Mouse (Mus musculus) heart, embryonic 11.5 days (tissue): ENCODE data around the gene Cops9. TPM values are rescaled to one million over a fixed set of nuclear protein-coding genes. Genes with fewer than 3 reads are reported as not detected.

ENCODE experiments used
- ATAC-seq: fragments of 200-750 bp; cut with Nextera tagmentation; replicated peaks from 2 replicates; pipeline ENCODE4 v1.8.0; 2017; ENCODE audit warnings: moderate library complexity; ENCODE audit not compliant: insufficient number of reproducible peaks, low FRiP score, low TSS enrichment
- H3K27ac ChIP-seq: fragments of 300-500 bp; sonication (generic); 2 replicates; pipeline ENCODE4 v1.5.1; 2014; ENCODE audit warnings: mild to moderate bottlenecking, low read depth, low read length
- H3K27me3 ChIP-seq: fragments of 300-500 bp; sonication (generic); 2 replicates; pipeline ENCODE4 v1.6.1; 2014; ENCODE audit warnings: mild to moderate bottlenecking, low read length, mixed read lengths; ENCODE audit not compliant: control insufficient read depth, insufficient read depth
- H3K36me3 ChIP-seq: fragments of 300-500 bp; sonication (generic); 2 replicates; pipeline ENCODE4 v1.6.1; 2014; ENCODE audit warnings: mild to moderate bottlenecking, low read length, moderate library complexity, mixed read lengths; ENCODE audit not compliant: control insufficient read depth, insufficient read depth
- H3K4me1 ChIP-seq: fragments of 300-500 bp; sonication (generic); 2 replicates; pipeline ENCODE4 v1.6.1; 2014; ENCODE audit warnings: low read length; ENCODE audit not compliant: control insufficient read depth, insufficient read depth
- H3K4me2 ChIP-seq: fragments of 300-500 bp; sonication (generic); 2 replicates; pipeline ENCODE4 v1.6.1; 2014; ENCODE audit warnings: mild to moderate bottlenecking, moderate library complexity
- H3K4me3 ChIP-seq: fragments of 300-500 bp; sonication (generic); 2 replicates; pipeline ENCODE4 v1.5.1; 2014; ENCODE audit warnings: low read depth, low read length
- H3K9ac ChIP-seq: fragments of 300-500 bp; sonication (generic); 2 replicates; pipeline ENCODE4 v1.6.1; 2014; ENCODE audit warnings: mild to moderate bottlenecking, low read depth, low read length, moderate library complexity
- H3K9me3 ChIP-seq: fragments of 300-500 bp; sonication (generic); replicated peaks from 2 replicates; pipeline ENCODE4 v1.6.1; 2016; ENCODE audit warnings: low read length; ENCODE audit not compliant: control insufficient read depth
- WGBS: fragments of 180-500 bp; shearing (Covaris S2); extraction: QIAGEN DNeasy Blood & Tissue Kit; methylation state at CpG from one replicate; pipeline ENCODE4 v1.1.7; 2014; ENCODE audit not compliant: insufficient replicate concordance; 5-methylcytosine and 5-hydroxymethylcytosine counted together
- polyA plus RNA-seq: library from polyadenylated mRNA; unstranded; fragments of >200 nt; fragmentation: Nextera tagmentation; extraction: Ambion mirVana; gene quantifications from 2 replicates; pipeline ENCODE4 v1.2.1, GENCODE M21; 2014

The Cops9 gene
- 382 and 405 TPM in 2 replicates for polyA plus RNA-seq

GRCm38 (mm10) chr1:92641514-92642272 lies at the start of gene Cops9:
Gene Cops9 (minus strand): TSS chr1:92641985.
- no peaks in the 10 kb centered on the region for H3K9me3 ChIP-seq
- peaks cover 16% of the 10 kb centered on the region for H3K4me1 ChIP-seq
- ATAC-seq = peak; percentile 87
- 1% methylated on average over 50 of the region's 50 CpGs for WGBS
- peak within 1 kb of the TSS; percentile 41; the same call in 1 of the 2 replicates for H3K27ac ChIP-seq
- H3K4me3 ChIP-seq = peak within 1 kb of the TSS; percentile 87
- peaks cover under 1% of the 10 kb centered on the region for H3K36me3 ChIP-seq
- H3K27me3 ChIP-seq = peaks cover 11% of the 10 kb centered on the region
- peak within 1 kb of the TSS; percentile 98 for H3K4me2 ChIP-seq
- peak within 1 kb of the TSS; percentile 94 for H3K9ac ChIP-seq

- no peak overlapping the region for H3K9ac ChIP-seq
- 86% methylated on average over 3 of the region's 3 CpGs for WGBS
- no peaks in the 10 kb centered on the region for H3K36me3 ChIP-seq
- no peak overlapping the region for H3K27ac ChIP-seq
- no peak for ATAC-seq
- no peak overlapping the region for H3K4me3 ChIP-seq
- peaks cover 18% of the 10 kb centered on the region for H3K27me3 ChIP-seq
- no peaks in the 10 kb centered on the region for H3K4me1 ChIP-seq
- no peak overlapping the region for H3K4me2 ChIP-seq
- no peaks in the 10 kb centered on the region for H3K9me3 ChIP-seq
Measured at GRCm38 (mm10) chr1:92691166-92691844, 49.5 kb upstream of the Cops9 start.

DNA sequence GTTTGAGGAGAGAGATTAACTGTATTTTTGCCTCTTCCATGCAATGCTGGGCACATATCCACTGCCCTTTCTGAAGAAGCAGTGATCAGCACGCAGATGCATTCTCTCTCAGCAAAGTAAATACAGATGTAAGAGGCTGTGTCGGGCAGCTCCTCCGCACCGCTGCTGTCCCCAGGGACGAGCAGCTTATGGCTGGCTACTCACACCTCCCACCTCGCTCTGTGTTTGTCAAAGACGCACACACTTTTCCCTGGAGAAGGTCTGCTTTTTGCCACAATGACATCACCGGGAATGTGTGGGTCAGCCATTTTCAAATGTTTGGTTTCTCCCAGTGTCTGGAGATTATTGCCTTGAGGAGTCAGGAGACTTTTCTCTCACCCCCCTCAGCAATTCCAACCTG lies 45.2 kb upstream of the Cops9 start:
- WGBS = 41% methylated on average over 8 of the region's 8 CpGs
- Histone ChIP-seq H3K27me3 (peaks cover 11% of the 10 kb centered on the region), H3K9ac (no peak overlapping the region), H3K4me2 (no peak overlapping the region), H3K27ac (no peak overlapping the region), H3K9me3 (no peaks in the 10 kb centered on the region), H3K4me3 (no peak overlapping the region), H3K36me3 (no peaks in the 10 kb centered on the region), H3K4me1 (no peaks in the 10 kb centered on the region)
- ATAC-seq = no peak

DNA sequence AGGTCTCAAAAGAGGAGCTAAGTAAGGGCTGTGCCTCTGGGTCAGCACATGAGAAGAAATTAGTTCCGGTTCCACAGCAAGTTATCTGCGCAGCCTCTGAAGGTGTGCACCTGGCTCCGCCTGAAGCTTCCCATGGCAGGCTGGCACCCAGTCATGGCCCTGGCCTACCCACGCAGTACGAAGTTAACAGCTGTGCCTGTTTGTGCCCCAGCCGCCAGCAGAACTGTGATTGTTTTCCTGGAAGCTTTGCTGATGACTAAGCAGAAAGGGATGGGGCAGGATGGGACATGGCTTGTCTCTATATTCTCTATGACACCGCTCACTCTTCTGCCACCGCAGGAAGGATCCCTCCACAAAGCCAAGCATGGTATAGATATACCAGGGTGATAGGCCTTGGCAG lies 41.4 kb upstream of the Cops9 start:
- no peak overlapping the region for H3K27ac ChIP-seq
- WGBS = 79% methylated on average over 8 of the region's 8 CpGs

GRCm38 (mm10) chr1:92680668-92681603 lies 39.2 kb upstream of the Cops9 start:
- no peak overlapping the region for H3K4me2 ChIP-seq
- H3K9ac ChIP-seq = no peak overlapping the region
- no peak overlapping the region for H3K4me3 ChIP-seq
- H3K36me3 ChIP-seq = no peaks in the 10 kb centered on the region
- no peak overlapping the region for H3K27ac ChIP-seq
- no peaks in the 10 kb centered on the region for H3K9me3 ChIP-seq
- ATAC-seq = 0 out of 2 replicates have a peak, but pooled peaks have one; percentile 24
- peaks cover 6% of the 10 kb centered on the region; the same call in 1 of the 2 replicates for H3K4me1 ChIP-seq
- WGBS = 41% methylated on average over 16 of the region's 16 CpGs
- H3K27me3 ChIP-seq = peaks cover 8% of the 10 kb centered on the region; the same call in 1 of the 2 replicates

More for the DNA sequence above, 41.4 kb upstream of the Cops9 start:
- H3K36me3 ChIP-seq = no peaks in the 10 kb centered on the region
- no peak overlapping the region for H3K4me3 ChIP-seq
- H3K27me3 ChIP-seq = peaks cover 8% of the 10 kb centered on the region; the same call in 1 of the 2 replicates
- no peaks in the 10 kb centered on the region for H3K9me3 ChIP-seq
- no peak for ATAC-seq
- H3K4me2 ChIP-seq = no peak overlapping the region
- H3K9ac ChIP-seq = no peak overlapping the region
- peaks cover 6% of the 10 kb centered on the region; the same call in 1 of the 2 replicates for H3K4me1 ChIP-seq

DNA sequence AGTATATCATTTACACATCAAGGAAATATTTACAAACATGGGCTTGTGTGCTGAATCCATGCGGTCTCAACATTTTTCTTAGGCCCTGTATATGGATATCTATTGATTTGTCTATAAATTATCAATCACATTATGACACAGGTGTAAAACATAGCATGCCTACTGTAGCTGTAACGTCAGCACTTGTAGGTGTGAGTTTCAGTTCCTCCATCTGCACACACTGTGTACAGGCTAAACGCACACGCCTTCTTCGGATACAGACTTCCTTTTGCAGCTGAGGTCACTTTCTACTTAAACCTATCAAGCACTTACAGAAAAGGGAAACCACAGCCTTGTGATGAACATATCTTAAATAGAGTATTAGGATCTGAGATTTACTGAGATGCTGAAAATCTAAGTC lies 37.0 kb upstream of the Cops9 start:
- no peak overlapping the region for H3K4me3 ChIP-seq
- no peak overlapping the region for H3K4me2 ChIP-seq
- H3K9ac ChIP-seq = no peak overlapping the region
- H3K9me3 ChIP-seq = no peaks in the 10 kb centered on the region
- H3K36me3 ChIP-seq = no peaks in the 10 kb centered on the region
- no peak overlapping the region for H3K27ac ChIP-seq
- no peak for ATAC-seq
- 81% methylated on average over 5 of the region's 5 CpGs for WGBS
- H3K27me3 ChIP-seq = peaks cover 13% of the 10 kb centered on the region
- peaks cover 6% of the 10 kb centered on the region; the same call in 1 of the 2 replicates for H3K4me1 ChIP-seq

- no peak for ATAC-seq
- Histone ChIP-seq H3K36me3 (no peaks in the 10 kb centered on the region), H3K4me3 (no peak overlapping the region), H3K9me3 (no peaks in the 10 kb centered on the region), H3K9ac (no peak overlapping the region), H3K4me1 (peaks cover 6% of the 10 kb centered on the region; the same call in 1 of the 2 replicates), H3K27ac (no peak overlapping the region), H3K27me3 (peaks cover 16% of the 10 kb centered on the region), H3K4me2 (no peak overlapping the region)
- 82% methylated on average over 3 of the region's 3 CpGs for WGBS
Measured at GRCm38 (mm10) chr1:92676676-92676975, 34.8 kb upstream of the Cops9 start.
